Mouse (Mus musculus) neural tube, embryonic 15.5 days (tissue): Measurements from ENCODE around the gene Rras2. TPM values are rescaled to one million over a fixed set of nuclear protein-coding genes. Genes with fewer than 3 reads are reported as not detected.

Source experiments
- ATAC-seq: fragments of 200-750 bp; cut with Nextera tagmentation; 2 replicates; pipeline ENCODE4 v1.8.0; 2017; ENCODE audit warnings: mild to moderate bottlenecking, moderate TSS enrichment, moderate library complexity; ENCODE audit not compliant: low FRiP score
- H3K27ac ChIP-seq: fragments of 300-500 bp; sonication (generic); replicated peaks from 2 replicates; pipeline ENCODE4 v1.5.1; 2015; ENCODE audit warnings: mild to moderate bottlenecking, inconsistent platforms
- H3K27me3 ChIP-seq: fragments of 300-500 bp; sonication (generic); replicated peaks from 2 replicates; pipeline ENCODE4 v1.6.1; 2015; ENCODE audit warnings: inconsistent platforms
- H3K36me3 ChIP-seq: fragments of 300-500 bp; sonication (generic); 2 replicates; pipeline ENCODE4 v1.6.1; 2015; ENCODE audit warnings: inconsistent platforms
- H3K4me1 ChIP-seq: fragments of 300-500 bp; sonication (generic); 2 replicates; pipeline ENCODE4 v1.6.1; 2015; ENCODE audit warnings: inconsistent platforms
- H3K4me2 ChIP-seq: fragments of 300-500 bp; sonication (generic); 2 replicates; pipeline ENCODE4 v1.6.1; 2015; ENCODE audit warnings: inconsistent platforms, mild to moderate bottlenecking, moderate library complexity
- H3K4me3 ChIP-seq: fragments of 300-500 bp; sonication (generic); replicated peaks from 2 replicates; pipeline ENCODE4 v1.5.1; 2015; ENCODE audit warnings: mild to moderate bottlenecking, inconsistent platforms
- H3K9ac ChIP-seq: fragments of 300-500 bp; sonication (generic); replicated peaks from 2 replicates; pipeline ENCODE4 v1.6.1; 2015; ENCODE audit warnings: mild to moderate bottlenecking, inconsistent platforms
- H3K9me3 ChIP-seq: fragments of 300-500 bp; sonication (generic); replicated peaks from 2 replicates; pipeline ENCODE4 v1.6.1; 2016; ENCODE audit warnings: inconsistent platforms
- WGBS: fragments of 180-500 bp; shearing (Covaris S2); methylation state at CpG from one replicate; pipeline ENCODE4 v1.1.7; 2015; ENCODE audit warnings: mixed read lengths; 5-methylcytosine and 5-hydroxymethylcytosine counted together
- polyA plus RNA-seq: library from polyadenylated mRNA; unstranded; fragments of >200 nt; fragmentation: Nextera tagmentation; extraction: Ambion mirVana; gene quantifications from 2 replicates; pipeline ENCODE4 v1.2.1, GENCODE M21; 2015

Gene Rras2
- polyA plus RNA-seq, 1 experiment from 2014 or later = 18.2 TPM

GRCm38 (mm10) chr7:114069726-114070457, 47.7 kb downstream of the Rras2 start:
- WGBS = 87% methylated on average over 11 of the region's 11 CpGs

DNA sequence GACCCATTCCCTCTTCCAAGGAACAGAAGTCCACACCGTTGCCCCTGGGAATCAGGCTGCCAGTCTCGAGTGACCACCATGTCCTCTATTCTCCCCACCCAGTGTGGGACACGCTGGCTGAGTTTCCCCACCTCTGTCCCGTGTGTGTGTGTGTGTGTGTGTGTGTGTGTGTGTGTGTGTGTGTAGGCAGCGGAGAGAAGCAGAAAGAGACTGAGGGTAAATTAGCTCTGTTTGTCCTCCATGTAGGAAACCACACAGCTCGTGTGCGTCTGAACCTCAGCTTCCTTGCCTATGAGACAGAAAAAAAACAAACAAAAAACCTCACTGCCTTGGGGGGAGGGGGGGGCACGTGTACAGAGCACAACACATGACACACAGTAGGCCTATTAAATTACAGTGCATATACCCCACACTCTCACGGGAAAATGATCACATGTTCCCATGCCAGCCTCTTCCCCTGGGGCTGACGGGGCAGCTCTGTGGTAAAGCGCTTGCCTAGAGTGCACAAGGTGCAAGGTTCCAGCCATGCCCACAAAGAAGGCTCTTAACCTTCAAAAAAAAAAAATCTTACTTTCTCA, 48.5 kb downstream of the Rras2 start:
- ATAC-seq = no peak
- Histone ChIP-seq H3K9me3 (no peaks in the 10 kb centered on the region), H3K9ac (no peak overlapping the region), H3K4me1 (peaks cover 19% of the 10 kb centered on the region), H3K4me2 (no peak overlapping the region), H3K27me3 (no peaks in the 10 kb centered on the region), H3K4me3 (no peak overlapping the region), H3K27ac (no peak overlapping the region), H3K36me3 (no peaks in the 10 kb centered on the region)
- WGBS = 83% methylated on average over 11 of the region's 11 CpGs

More at GRCm38 (mm10) chr7:114069726-114070457, 47.7 kb downstream of the Rras2 start:
- Histone ChIP-seq H3K4me3 (no peak overlapping the region), H3K27me3 (no peaks in the 10 kb centered on the region), H3K4me2 (no peak overlapping the region), H3K27ac (no peak overlapping the region), H3K4me1 (peaks cover 19% of the 10 kb centered on the region), H3K9ac (no peak overlapping the region), H3K36me3 (no peaks in the 10 kb centered on the region), H3K9me3 (no peaks in the 10 kb centered on the region)
- ATAC-seq = no peak

DNA sequence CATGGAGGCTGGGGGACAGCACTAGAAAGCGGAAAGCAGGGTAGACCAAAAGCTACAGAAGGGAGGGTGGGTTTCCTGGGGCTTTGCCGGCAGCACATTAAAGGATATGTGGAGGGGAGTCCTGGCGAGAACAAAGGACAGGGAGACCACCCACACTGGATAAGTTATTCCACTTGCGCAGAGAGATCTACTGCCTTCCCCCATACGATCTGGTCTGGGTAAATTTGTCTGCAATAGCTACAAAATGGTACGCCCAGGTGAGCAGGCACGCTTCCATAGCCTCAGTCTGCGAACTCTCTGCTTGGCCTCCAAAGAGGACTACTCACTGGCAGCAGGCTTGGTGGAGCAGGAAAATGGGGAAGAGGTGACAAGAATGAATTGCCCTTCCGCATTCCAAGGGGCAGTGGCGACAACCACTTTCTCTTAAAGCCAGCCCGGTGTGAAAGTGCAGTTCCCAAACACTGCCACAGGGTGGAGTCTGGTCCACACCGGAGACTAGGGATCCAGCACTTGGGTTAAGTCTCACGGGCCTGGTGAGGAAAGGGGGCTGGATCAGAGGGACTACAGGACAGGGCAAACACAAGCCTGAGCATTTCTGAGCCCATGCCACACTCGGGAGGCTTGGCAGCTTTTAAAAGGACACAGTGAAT, 50.9 kb downstream of the Rras2 start:
- Histone ChIP-seq H3K4me1 (peaks cover 15% of the 10 kb centered on the region), H3K9ac (no peak overlapping the region; the same call in 1 of the 2 replicates), H3K4me2 (peak overlapping the region; percentile 67), H3K9me3 (no peaks in the 10 kb centered on the region), H3K36me3 (no peaks in the 10 kb centered on the region), H3K27ac (no peak overlapping the region), H3K27me3 (no peaks in the 10 kb centered on the region), H3K4me3 (peak overlapping the region; percentile 35)
- WGBS = 3% methylated on average over 14 of the region's 14 CpGs
- ATAC-seq = peak; percentile 67

- Histone ChIP-seq H3K27me3 (no peaks in the 10 kb centered on the region), H3K36me3 (no peaks in the 10 kb centered on the region), H3K4me3 (no peak overlapping the region), H3K9ac (no peak overlapping the region), H3K4me1 (peaks cover 15% of the 10 kb centered on the region), H3K9me3 (no peaks in the 10 kb centered on the region), H3K4me2 (0 out of 2 replicates have a peak overlapping the region, but pooled peaks have one; percentile 67), H3K27ac (no peak overlapping the region)
- 35% methylated on average over 11 of the region's 11 CpGs for WGBS
- ATAC-seq = no peak
Measured at GRCm38 (mm10) chr7:114065407-114066185, 52.0 kb downstream of the Rras2 start.

- H3K4me2 ChIP-seq = no peak overlapping the region
- no peak overlapping the region for H3K27ac ChIP-seq
- no peaks in the 10 kb centered on the region for H3K27me3 ChIP-seq
- no peaks in the 10 kb centered on the region for H3K36me3 ChIP-seq
- no peak overlapping the region for H3K9ac ChIP-seq
- WGBS = 84% methylated on average over 6 of the region's 6 CpGs
- H3K4me1 ChIP-seq = peaks cover 15% of the 10 kb centered on the region
- ATAC-seq = no peak
- no peaks in the 10 kb centered on the region for H3K9me3 ChIP-seq
- no peak overlapping the region for H3K4me3 ChIP-seq
Measured at GRCm38 (mm10) chr7:114063966-114064365, 53.6 kb downstream of the Rras2 start.

- Histone ChIP-seq H3K4me3 (no peak overlapping the region), H3K9ac (no peak overlapping the region), H3K4me1 (peaks cover 15% of the 10 kb centered on the region), H3K9me3 (no peaks in the 10 kb centered on the region), H3K4me2 (no peak overlapping the region), H3K27me3 (no peaks in the 10 kb centered on the region), H3K27ac (no peak overlapping the region), H3K36me3 (no peaks in the 10 kb centered on the region)
- peak; percentile 18; the same call in 1 of the 2 replicates for ATAC-seq
- 54% methylated on average over 8 of the region's 8 CpGs for WGBS
Measured at GRCm38 (mm10) chr7:114063534-114063933, 54.0 kb downstream of the Rras2 start.

GRCm38 (mm10) chr7:114062451-114062850, 55.1 kb downstream of the Rras2 start:
- no peak overlapping the region for H3K27ac ChIP-seq
- no peaks in the 10 kb centered on the region for H3K36me3 ChIP-seq
- ATAC-seq = no peak
- H3K27me3 ChIP-seq = no peaks in the 10 kb centered on the region
- peaks cover 15% of the 10 kb centered on the region for H3K4me1 ChIP-seq
- no peak overlapping the region for H3K9ac ChIP-seq
- H3K4me3 ChIP-seq = no peak overlapping the region
- 69% methylated on average over 1 of the region's 1 CpGs for WGBS
- no peak overlapping the region for H3K4me2 ChIP-seq
- no peaks in the 10 kb centered on the region for H3K9me3 ChIP-seq

- Histone ChIP-seq H3K4me1 (peaks cover 3% of the 10 kb centered on the region; the same call in 1 of the 2 replicates), H3K9me3 (no peaks in the 10 kb centered on the region), H3K4me3 (no peak overlapping the region), H3K27me3 (no peaks in the 10 kb centered on the region), H3K36me3 (no peaks in the 10 kb centered on the region), H3K9ac (no peak overlapping the region), H3K4me2 (no peak overlapping the region), H3K27ac (no peak overlapping the region)
- no peak for ATAC-seq
- WGBS = 99% methylated on average over 6 of the region's 6 CpGs
Measured at GRCm38 (mm10) chr7:114060445-114060844, 57.1 kb downstream of the Rras2 start.

DNA sequence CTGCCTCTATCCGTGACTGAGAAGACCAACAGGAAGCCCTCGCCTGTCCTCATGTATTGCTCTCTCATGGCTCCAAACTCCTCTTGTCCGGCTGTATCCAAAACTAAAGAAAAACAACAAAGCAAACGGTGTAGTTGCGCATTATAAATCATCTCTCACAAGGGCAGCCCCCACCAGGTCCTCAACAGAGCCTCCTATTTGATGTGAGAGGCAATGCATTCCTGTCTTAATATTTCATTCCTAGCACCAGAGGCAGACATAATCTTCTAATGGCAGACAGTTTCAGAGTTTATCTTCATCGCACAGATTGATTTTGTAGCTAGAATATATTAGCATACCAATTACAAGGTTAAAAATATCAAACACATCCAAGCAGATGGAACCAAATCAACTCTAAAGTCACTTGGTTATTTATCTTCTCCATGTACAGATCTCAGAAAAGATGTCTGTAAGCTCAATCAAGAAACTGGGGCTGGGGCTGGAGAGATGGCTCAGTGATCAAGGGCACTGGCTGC, 58.6 kb downstream of the Rras2 start:
- Histone ChIP-seq H3K27ac (no peak overlapping the region), H3K9ac (no peak overlapping the region), H3K27me3 (no peaks in the 10 kb centered on the region), H3K4me3 (no peak overlapping the region), H3K9me3 (no peaks in the 10 kb centered on the region), H3K36me3 (no peaks in the 10 kb centered on the region), H3K4me2 (no peak overlapping the region), H3K4me1 (peaks cover 3% of the 10 kb centered on the region; the same call in 1 of the 2 replicates)
- ATAC-seq = no peak; the same call in 1 of the 2 replicates
- WGBS = 67% methylated on average over 6 of the region's 6 CpGs

- H3K36me3 ChIP-seq = no peaks in the 10 kb centered on the region
- ATAC-seq = no peak
- H3K27ac ChIP-seq = no peak overlapping the region
- H3K9ac ChIP-seq = no peak overlapping the region
- WGBS = 93% methylated on average over 16 of the region's 16 CpGs
- no peaks in the 10 kb centered on the region for H3K27me3 ChIP-seq
- no peak overlapping the region for H3K4me2 ChIP-seq
- no peak overlapping the region for H3K4me3 ChIP-seq
- H3K4me1 ChIP-seq = no peaks in the 10 kb centered on the region
- H3K9me3 ChIP-seq = no peaks in the 10 kb centered on the region
Measured at GRCm38 (mm10) chr7:114058166-114058565, 59.4 kb downstream of the Rras2 start.

DNA sequence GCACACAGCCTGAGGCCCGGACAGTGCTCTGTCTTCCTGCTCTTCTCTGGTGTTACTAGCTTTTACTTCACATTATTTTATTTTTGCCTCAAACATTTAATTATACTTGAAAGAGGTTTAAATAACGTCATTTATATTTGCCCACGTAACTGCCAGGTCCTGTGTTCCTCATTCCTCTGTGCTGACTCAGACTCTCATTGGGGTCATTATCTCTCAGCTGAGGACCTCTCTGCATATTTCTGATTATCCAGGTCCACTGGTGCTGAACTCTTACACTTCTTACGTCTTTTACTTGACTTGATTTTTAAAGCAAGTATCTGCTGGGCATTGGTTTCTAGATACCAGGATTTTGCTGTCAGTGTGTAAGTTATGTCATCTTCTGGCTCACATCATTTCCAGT, 63.9 kb downstream of the Rras2 start:
- no peak overlapping the region for H3K4me2 ChIP-seq
- no peak overlapping the region for H3K9ac ChIP-seq
- H3K4me3 ChIP-seq = no peak overlapping the region
- H3K9me3 ChIP-seq = no peaks in the 10 kb centered on the region
- no peak for ATAC-seq
- H3K4me1 ChIP-seq = no peaks in the 10 kb centered on the region
- no peaks in the 10 kb centered on the region for H3K36me3 ChIP-seq
- H3K27ac ChIP-seq = no peak overlapping the region
- WGBS = 81% methylated on average over 4 of the region's 4 CpGs
- H3K27me3 ChIP-seq = no peaks in the 10 kb centered on the region
